Mouse (Mus musculus) cerebellum, adult 2 months (tissue): ENCODE data around the gene Tsga13.

Experiments
- CTCF ChIP-seq: fragments of 200-500 bp; IDR thresholded peaks from 2 replicates; pipeline ENCODE4 v1.5.1; 2011; ENCODE audit warnings: low read depth, mild to moderate bottlenecking, control low read depth, low read length, moderate library complexity, borderline replicate concordance; ENCODE audit not compliant: insufficient read depth
- POLR2A ChIP-seq: fragments of 200-500 bp; IDR thresholded peaks from 2 replicates; pipeline ENCODE4 v1.6.1; 2011; ENCODE audit warnings: low read length, control low read depth, borderline replicate concordance; ENCODE audit not compliant: insufficient read depth

DNA sequence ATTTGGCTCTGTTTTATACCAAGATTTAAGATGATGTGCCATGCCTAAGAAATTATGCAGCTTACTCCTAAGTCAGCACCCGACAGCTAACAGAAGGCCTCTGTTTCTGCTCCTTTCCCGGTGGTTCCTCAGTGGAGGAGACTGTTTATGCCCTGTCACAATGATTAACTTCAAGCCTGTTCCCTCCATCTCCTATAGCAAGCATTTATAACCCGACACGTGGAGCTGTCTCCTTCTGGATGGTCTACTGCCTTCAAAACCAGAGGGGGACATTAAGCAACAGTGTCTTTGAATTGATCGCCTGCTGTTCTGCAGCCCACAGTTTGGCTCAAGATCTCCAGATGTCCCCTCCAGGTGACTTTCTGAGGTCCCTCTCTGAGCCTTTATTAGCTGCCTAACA, 23.9 kb upstream of the Tsga13 start:
- no peak for TF ChIP-seq CTCF
- TF ChIP-seq POLR2A, result no peak
